ENCODE assay signal across 11 mouse cellular contexts in genomic region chr7:132385456-132386130, GRCm38 (mm10).
DNase-seq lines count a peak whose midpoint lies in the region; ATAC-seq and TF ChIP-seq lines count a peak whose summit lies in the region.
"Had no signal": no experiment of that assay in that cellular context is flagged by ENCODE, and none has a peak within 500 bp of the region (broad histone marks: within the 10 kb centered on the region; RNA-seq: fewer than 3 reads in every experiment).

No protein-coding gene starts in this region.

- H3K9ac ChIP-seq in hindbrain, embryonic 14.5 days: no peak overlapping the region
- H3K9ac ChIP-seq in hindbrain, postnatal 0 days (replicated peaks; ENCODE audit: low read length): no peak overlapping the region
- no peak overlapping the region for H3K9ac ChIP-seq in midbrain, postnatal 0 days (replicated peaks; ENCODE audit: low read length, poor library complexity, severe bottlenecking)
- H3K9ac ChIP-seq in liver, postnatal 0 days (replicated peaks): no peak overlapping the region

- peak; percentile 28 for DNase-seq in hindbrain, embryonic 10.5 days (ENCODE audit: low spot score)
- DNase-seq in hindbrain, embryonic 14.5 days (ENCODE audit: low spot score): no peak
- DNase-seq in embryo, embryonic 11 days: peak; percentile 27
- DNase-seq in hindbrain, postnatal 0 days (ENCODE audit: low spot score): no peak
- DNase-seq in midbrain, postnatal 0 days (ENCODE audit: low spot score): peak; percentile 22
- no peak for DNase-seq in left cerebral cortex, postnatal 36 days (ENCODE audit: low spot score in 2 of 2)
- no peak for DNase-seq in left cerebral cortex, adult 18-20 months (ENCODE audit: low spot score in 2 of 2)
- no peak for DNase-seq in liver, postnatal 0 days
- DNase-seq: cerebellum, postnatal 25 days; heart, adult 18-20 months; kidney, adult 9 months had no signal

- TF ChIP-seq EP300 in liver, postnatal 0 days (IDR thresholded peaks at IDR 0.05; ENCODE audit: low read depth): no peak

- intact Hi-C loops in left cerebral cortex, postnatal 36 days (cut with DNase I): no loop called here

- WGBS in hindbrain, embryonic 10.5 days: 24% methylated on average over 7 of the region's 7 CpGs
- 28% methylated on average over 7 of the region's 7 CpGs for WGBS in hindbrain, embryonic 14.5 days
- 24% methylated on average over 7 of the region's 7 CpGs for WGBS in hindbrain, postnatal 0 days
- WGBS in midbrain, postnatal 0 days: 27% methylated on average over 7 of the region's 7 CpGs
- 39% methylated on average over 7 of the region's 7 CpGs for WGBS in liver, postnatal 0 days (ENCODE audit: insufficient replicate concordance)

- peak overlapping the region; percentile 3; the same call in 1 of the 2 replicates for H3K4me3 ChIP-seq in hindbrain, embryonic 10.5 days
- no peak overlapping the region for H3K4me3 ChIP-seq in hindbrain, embryonic 14.5 days (replicated peaks; ENCODE audit: low read length)
- no peak overlapping the region for H3K4me3 ChIP-seq in hindbrain, postnatal 0 days (ENCODE audit: low read length)
- H3K4me3 ChIP-seq in midbrain, postnatal 0 days (ENCODE audit: low read depth, low read length): no peak overlapping the region
- H3K4me3 ChIP-seq in liver, postnatal 0 days (ENCODE audit: low read depth, low read length): no peak overlapping the region

- no peak overlapping the region for H3K4me2 ChIP-seq in hindbrain, embryonic 14.5 days (replicated peaks)
- no peak overlapping the region for H3K4me2 ChIP-seq in hindbrain, postnatal 0 days (ENCODE audit: low read depth, low read length)
- H3K4me2 ChIP-seq in midbrain, postnatal 0 days (ENCODE audit: low read depth, low read length, poor library complexity, severe bottlenecking): no peak overlapping the region
- H3K4me2 ChIP-seq in liver, postnatal 0 days (ENCODE audit: low read depth, low read length): no peak overlapping the region

- peaks cover 15% of the 10 kb centered on the region for H3K27me3 ChIP-seq in hindbrain, embryonic 10.5 days (ENCODE audit: insufficient read depth, poor library complexity, severe bottlenecking)
- no peaks in the 10 kb centered on the region for H3K27me3 ChIP-seq in hindbrain, embryonic 14.5 days (ENCODE audit: control insufficient read depth, insufficient read depth, low read length)
- no peaks in the 10 kb centered on the region for H3K27me3 ChIP-seq in hindbrain, postnatal 0 days (ENCODE audit: insufficient read depth, low read length)
- H3K27me3 ChIP-seq in midbrain, postnatal 0 days (ENCODE audit: insufficient read depth, low read length): no peaks in the 10 kb centered on the region
- H3K27me3 ChIP-seq in liver, postnatal 0 days (ENCODE audit: insufficient read depth, low read length): no peaks in the 10 kb centered on the region

- peaks cover 42% of the 10 kb centered on the region for H3K4me1 ChIP-seq in hindbrain, embryonic 10.5 days (replicated peaks)
- H3K4me1 ChIP-seq in hindbrain, embryonic 14.5 days (replicated peaks; ENCODE audit: control insufficient read depth, insufficient read depth, low read length): peaks cover 12% of the 10 kb centered on the region
- H3K4me1 ChIP-seq in hindbrain, postnatal 0 days (ENCODE audit: insufficient read depth, low read length): peaks cover 6% of the 10 kb centered on the region; the same call in 1 of the 2 replicates
- H3K4me1 ChIP-seq in midbrain, postnatal 0 days (ENCODE audit: insufficient read depth, low read length): peaks cover 3% of the 10 kb centered on the region; the same call in 1 of the 2 replicates
- peaks cover 23% of the 10 kb centered on the region for H3K4me1 ChIP-seq in liver, postnatal 0 days (ENCODE audit: insufficient read depth)

- no peaks in the 10 kb centered on the region for H3K9me3 ChIP-seq in hindbrain, embryonic 10.5 days
- no peaks in the 10 kb centered on the region for H3K9me3 ChIP-seq in hindbrain, embryonic 14.5 days (ENCODE audit: control insufficient read depth, low read length)
- no peaks in the 10 kb centered on the region for H3K9me3 ChIP-seq in hindbrain, postnatal 0 days (ENCODE audit: low read length)
- no peaks in the 10 kb centered on the region for H3K9me3 ChIP-seq in midbrain, postnatal 0 days (ENCODE audit: low read length)
- H3K9me3 ChIP-seq in liver, postnatal 0 days (ENCODE audit: low read length): no peaks in the 10 kb centered on the region

- no peaks in the 10 kb centered on the region for H3K36me3 ChIP-seq in hindbrain, embryonic 10.5 days
- no peaks in the 10 kb centered on the region for H3K36me3 ChIP-seq in hindbrain, embryonic 14.5 days (replicated peaks; ENCODE audit: control insufficient read depth, insufficient read depth)
- H3K36me3 ChIP-seq in hindbrain, postnatal 0 days (ENCODE audit: insufficient read depth, low read length): no peaks in the 10 kb centered on the region
- no peaks in the 10 kb centered on the region for H3K36me3 ChIP-seq in midbrain, postnatal 0 days (ENCODE audit: insufficient read depth, low read length)
- H3K36me3 ChIP-seq in liver, postnatal 0 days (replicated peaks; ENCODE audit: insufficient read depth, low read length): no peaks in the 10 kb centered on the region

- no peak for TF ChIP-seq CTCF in hindbrain, postnatal 0 days (IDR thresholded peaks at IDR 0.05; ENCODE audit: low read depth)
- no peak for TF ChIP-seq CTCF in midbrain, postnatal 0 days (IDR thresholded peaks at IDR 0.05)
- no peak for TF ChIP-seq CTCF in liver, postnatal 0 days (IDR thresholded peaks at IDR 0.05; ENCODE audit: low read depth)

- peak overlapping the region; percentile 79 for H3K27ac ChIP-seq in hindbrain, embryonic 10.5 days
- no peak overlapping the region for H3K27ac ChIP-seq in hindbrain, embryonic 14.5 days
- H3K27ac ChIP-seq in hindbrain, postnatal 0 days: no peak overlapping the region
- H3K27ac ChIP-seq in midbrain, postnatal 0 days (ENCODE audit: low read depth, low read length): no peak overlapping the region
- H3K27ac ChIP-seq in liver, postnatal 0 days (ENCODE audit: low read depth): no peak overlapping the region

- no peak for ATAC-seq in hindbrain, embryonic 14.5 days (ENCODE audit: low FRiP score)
- ATAC-seq in hindbrain, postnatal 0 days: peak; percentile 45
- no peak for ATAC-seq in midbrain, postnatal 0 days (ENCODE audit: low FRiP score)
- ATAC-seq in liver, postnatal 0 days: no peak

Comparison
In these comparisons a context has a peak if more than half of its experiments do, and no peak if none do; other contexts are left out.
1. DNase-seq: peak in hindbrain, embryonic 10.5 days (single experiment), embryo, embryonic 11 days (single experiment) and midbrain, postnatal 0 days (single experiment); none in hindbrain, embryonic 14.5 days (single experiment), hindbrain, postnatal 0 days (single experiment), left cerebral cortex, postnatal 36 days (0 of 2), left cerebral cortex, adult 18-20 months (0 of 2) and liver, postnatal 0 days (single experiment).